9 mouse cellular contexts compared by ENCODE assay signal in genomic region chr2:172977409-172978130, GRCm38 (mm10). TPM values are rescaled to one million over a fixed set of nuclear protein-coding genes. Genes with fewer than 3 reads are reported as not detected.
DNase-seq lines count a peak whose midpoint lies in the region; ATAC-seq lines count a peak whose summit lies in the region.
"Had no signal": no experiment of that assay in that cellular context is flagged by ENCODE, and none has a peak within 500 bp of the region (broad histone marks: within the 10 kb centered on the region; RNA-seq: fewer than 3 reads in every experiment).

TSS of gene Spo11 (plus strand) at chr2:172977700.

- peak within 1 kb of the TSS; percentile 53; the same call in 1 of the 2 replicates for H3K9ac ChIP-seq in heart, embryonic 13.5 days
- H3K9ac ChIP-seq in hindbrain, embryonic 13.5 days, result 0 out of 2 replicates have a peak within 1 kb of the TSS, but pooled peaks have one; percentile 39
- H3K9ac ChIP-seq in midbrain, embryonic 13.5 days (replicated peaks), result 0 out of 2 replicates have a peak within 1 kb of the TSS, but pooled peaks have one; percentile 8

- no peak within 1 kb of the TSS for H3K27ac ChIP-seq in heart, embryonic 13.5 days (replicated peaks)
- peak within 1 kb of the TSS; percentile 36 for H3K27ac ChIP-seq in hindbrain, embryonic 13.5 days
- no peak within 1 kb of the TSS; the same call in 1 of the 2 replicates for H3K27ac ChIP-seq in midbrain, embryonic 13.5 days

- H3K4me3 ChIP-seq in heart, embryonic 13.5 days, result peak within 1 kb of the TSS; percentile 11
- no peak within 1 kb of the TSS for H3K4me3 ChIP-seq in hindbrain, embryonic 13.5 days
- H3K4me3 ChIP-seq in midbrain, embryonic 13.5 days (replicated peaks), result no peak within 1 kb of the TSS

- peaks cover 34% of the 10 kb centered on the region for H3K4me1 ChIP-seq in heart, embryonic 13.5 days
- peaks cover 20% of the 10 kb centered on the region for H3K4me1 ChIP-seq in hindbrain, embryonic 13.5 days (replicated peaks)
- H3K4me1 ChIP-seq in midbrain, embryonic 13.5 days (replicated peaks), result peaks cover 20% of the 10 kb centered on the region

- 19% methylated on average over 14 of the region's 14 CpGs for WGBS in heart, embryonic 13.5 days
- 13% methylated on average over 14 of the region's 14 CpGs for WGBS in hindbrain, embryonic 13.5 days
- 12% methylated on average over 14 of the region's 14 CpGs for WGBS in midbrain, embryonic 13.5 days

- H3K4me2 ChIP-seq in heart, embryonic 13.5 days, result peak within 1 kb of the TSS; percentile 54
- H3K4me2 ChIP-seq in hindbrain, embryonic 13.5 days, result peak within 1 kb of the TSS; percentile 13; the same call in 1 of the 2 replicates
- peak within 1 kb of the TSS; percentile 33 for H3K4me2 ChIP-seq in midbrain, embryonic 13.5 days (replicated peaks)

- ATAC-seq in heart, embryonic 13.5 days (ENCODE audit: extremely low read depth, insufficient number of reproducible peaks, low FRiP score, low TSS enrichment), result no peak
- no peak for ATAC-seq in hindbrain, embryonic 13.5 days (ENCODE audit: low FRiP score)
- ATAC-seq in midbrain, embryonic 13.5 days, result peak; percentile 48; the same call in 1 of the 2 replicates
- ATAC-seq in erythroblast, adult 5-6 weeks (replicated peaks; ENCODE audit: low FRiP score, poor library complexity, severe bottlenecking), result no peak

- no peaks in the 10 kb centered on the region for H3K27me3 ChIP-seq in heart, embryonic 13.5 days (replicated peaks)
- H3K27me3 ChIP-seq in hindbrain, embryonic 13.5 days, result peaks cover 5% of the 10 kb centered on the region; the same call in 1 of the 2 replicates
- no peaks in the 10 kb centered on the region; the same call in 1 of the 2 replicates for H3K27me3 ChIP-seq in midbrain, embryonic 13.5 days
- H3K27me3 ChIP-seq: Patski had no signal

- H3K36me3 ChIP-seq in heart, embryonic 13.5 days, result no peaks in the 10 kb centered on the region
- H3K36me3 ChIP-seq in hindbrain, embryonic 13.5 days, result no peaks in the 10 kb centered on the region
- H3K36me3 ChIP-seq in midbrain, embryonic 13.5 days, result no peaks in the 10 kb centered on the region

- no peaks in the 10 kb centered on the region for H3K9me3 ChIP-seq in heart, embryonic 13.5 days
- 0 out of 2 replicates have a peak, but pooled peaks cover 3% of the 10 kb centered on the region for H3K9me3 ChIP-seq in hindbrain, embryonic 13.5 days
- no peaks in the 10 kb centered on the region; the same call in 1 of the 2 replicates for H3K9me3 ChIP-seq in midbrain, embryonic 13.5 days

- no peak for DNase-seq in heart, postnatal 4 days
- peak; percentile 65 for DNase-seq in R1 (ENCODE audit: low read depth, low spot score)
- DNase-seq in thymus, postnatal 25 days, result peak; percentile 92
- DNase-seq in lung, postnatal 25 days (ENCODE audit: low spot score), result no peak

RNA-seq across cellular contexts. Expression of gene Spo11, which starts in this region (rescaled TPM):
- polyA plus RNA-seq in heart, embryonic 13.5 days (2015; fragmentation: Nextera tagmentation; extraction: Ambion mirVana), result 0.11 and 0.23 TPM in 2 replicates
- not detected for total RNA-seq in heart, postnatal 4 days (2021)
- 0.79 and 0.87 TPM in 2 replicates for polyA plus RNA-seq in hindbrain, embryonic 13.5 days (2015; fragmentation: Nextera tagmentation; extraction: Ambion mirVana)
- 0.53 and 0.61 TPM in 2 replicates for polyA plus RNA-seq in midbrain, embryonic 13.5 days (2015; fragmentation: Nextera tagmentation; extraction: Ambion mirVana)
- not detected in 2 replicates for total RNA-seq in erythroblast, adult 5-6 weeks (2015; ENCODE audit: low replicate concordance)
- total RNA-seq in erythroblast, adult 5-6 weeks (2017; ENCODE audit: low replicate concordance), result not detected in 2 replicates

Comparison
In these comparisons a context has a peak if more than half of its experiments do, and no peak if none do; other contexts are left out.
1. Peak in ATAC-seq, H3K9ac ChIP-seq and H3K4me2 ChIP-seq in midbrain, embryonic 13.5 days; RNA of the gene not detected or under 1 TPM.
2. DNase-seq: peak in R1 (single experiment) and thymus, postnatal 25 days (single experiment); none in heart, postnatal 4 days (single experiment) and lung, postnatal 25 days (single experiment).
3. Peak in every context shown above with its lines, with median percentiles within 50 percentile points of each other: H3K4me2 ChIP-seq and H3K9ac ChIP-seq.